Mouse (Mus musculus) CH12F3 (cell line): ENCODE measurements around the gene Alkbh7.

Experiments used
- in situ Hi-C: fragments of 300-500 bp; cut with MboI; formaldehyde crosslinking; loops from 2 replicates; pipeline ENCODE4 v1.14.3; 2020; ENCODE audit warnings: low sequenced_read_pairs

The Alkbh7 gene

DNA sequence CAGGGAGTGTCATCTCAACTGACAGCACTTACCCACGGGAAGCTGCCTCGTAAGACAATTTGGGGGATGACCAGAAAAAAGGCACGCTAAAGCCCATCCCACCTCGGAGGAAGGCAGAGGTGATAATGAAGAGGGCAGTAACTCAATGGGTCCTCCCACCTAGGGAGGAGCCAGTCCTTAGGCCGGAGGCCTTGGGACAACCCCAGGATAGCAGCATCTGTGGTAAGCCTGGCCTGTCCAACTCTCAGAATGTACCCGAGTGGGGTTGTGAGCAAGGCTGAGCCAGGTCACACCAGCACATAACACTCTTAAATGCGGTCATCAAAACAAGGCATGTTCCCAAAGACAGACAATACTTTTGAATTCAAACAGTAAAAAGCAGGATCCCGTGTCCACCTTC, 32.6 kb downstream of the Alkbh7 start:
- in situ Hi-C loops = no loop called here

DNA sequence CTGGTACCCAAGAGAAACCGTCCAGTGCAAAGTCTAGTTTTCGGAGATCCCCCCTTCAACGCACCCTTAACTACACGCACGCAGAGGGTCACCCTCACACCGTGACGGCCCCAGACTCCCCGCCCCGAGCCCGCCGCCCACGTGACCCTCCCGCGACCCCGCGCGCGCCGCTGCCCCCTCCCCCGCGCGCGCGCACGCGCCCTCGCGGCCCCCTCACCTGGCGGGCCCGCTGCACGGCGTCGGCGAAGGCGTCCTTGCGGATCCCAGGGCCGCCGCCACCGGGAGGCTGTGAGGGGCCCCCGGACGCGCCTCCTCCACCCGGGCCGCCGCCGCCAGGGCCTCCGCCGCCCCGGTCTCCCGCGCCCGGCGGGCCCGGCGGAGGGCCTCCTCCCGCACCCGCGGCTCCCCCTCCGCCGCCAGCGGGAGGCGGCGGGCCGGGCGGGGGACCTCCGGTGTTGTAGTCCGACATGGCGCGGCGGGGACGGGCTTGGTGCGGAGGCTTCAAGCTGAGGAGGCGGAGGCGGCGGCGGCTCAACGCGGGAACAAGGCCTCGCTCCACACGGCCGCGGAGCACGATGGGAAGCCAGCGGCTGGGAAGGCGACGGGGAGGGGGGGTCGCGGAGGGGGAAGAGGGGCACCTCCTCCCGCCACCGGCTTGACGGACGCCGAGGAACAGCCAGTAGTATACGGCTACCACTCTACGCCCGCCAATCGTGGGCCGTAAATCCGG, 34.0 kb downstream of the Alkbh7 start, which contains the start of gene Khsrp:
Gene Khsrp (minus strand): TSS at position 592 of the 730 bp plus-strand sequence.
- in situ Hi-C loops = no loop called here

DNA sequence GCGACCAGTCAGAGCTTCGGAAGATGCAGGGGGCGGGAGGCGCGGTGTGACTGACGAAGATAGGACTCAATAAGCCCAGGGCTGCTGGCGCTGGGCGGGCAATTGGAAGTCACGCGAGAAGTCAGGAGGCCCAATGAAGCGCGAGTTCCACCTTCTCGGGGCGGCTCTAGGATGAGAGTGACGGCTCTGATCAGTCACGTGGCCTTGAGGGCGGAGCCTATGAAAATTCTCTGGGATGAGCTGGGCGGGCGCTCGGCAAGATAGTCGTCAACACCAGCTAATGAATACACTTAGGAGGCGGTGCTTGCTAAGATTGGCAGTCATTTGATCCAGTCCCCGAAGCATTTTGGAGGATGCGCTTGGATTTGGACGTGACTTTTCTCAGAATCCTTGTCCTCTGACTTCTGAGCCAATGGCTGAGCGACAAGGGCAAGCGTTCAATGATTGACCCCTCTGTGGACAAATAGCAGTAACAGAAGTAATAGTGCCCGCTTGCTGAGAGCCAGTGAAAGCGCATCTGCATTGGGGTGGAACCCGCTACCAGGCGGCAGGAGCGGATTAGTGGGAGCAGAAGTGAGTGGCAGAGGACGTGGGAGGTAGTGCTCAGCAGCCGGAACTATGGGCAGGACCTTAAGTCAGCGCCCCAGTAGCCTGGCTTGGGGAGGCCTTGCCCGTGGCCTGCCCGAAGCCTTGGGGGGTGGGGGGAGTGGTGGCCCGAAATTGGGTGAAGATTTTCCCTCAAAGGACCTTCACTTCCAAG, 34.7 kb downstream of the Alkbh7 start:
- in situ Hi-C loops = no loop called here

DNA sequence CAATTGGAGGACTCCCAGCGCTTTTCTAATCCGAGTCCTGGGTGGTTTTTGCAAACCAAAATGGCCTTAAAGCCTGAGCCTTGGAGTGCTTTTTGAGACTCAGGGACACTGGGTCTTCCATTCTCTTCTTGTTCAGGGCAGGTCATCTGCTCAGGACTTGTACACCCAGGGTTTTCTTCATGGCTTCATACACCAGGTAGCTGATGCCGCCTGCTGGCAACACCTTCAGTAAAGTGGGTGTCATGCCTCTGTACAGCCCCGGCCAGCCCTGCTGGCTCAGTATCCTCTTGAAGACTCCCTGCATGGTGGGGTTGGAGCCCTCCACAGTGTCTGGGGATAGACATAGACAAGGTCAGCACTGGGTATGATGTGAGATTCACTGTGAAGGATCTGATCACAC, 35.7 kb downstream of the Alkbh7 start:
- in situ Hi-C loops = no loop called here

DNA sequence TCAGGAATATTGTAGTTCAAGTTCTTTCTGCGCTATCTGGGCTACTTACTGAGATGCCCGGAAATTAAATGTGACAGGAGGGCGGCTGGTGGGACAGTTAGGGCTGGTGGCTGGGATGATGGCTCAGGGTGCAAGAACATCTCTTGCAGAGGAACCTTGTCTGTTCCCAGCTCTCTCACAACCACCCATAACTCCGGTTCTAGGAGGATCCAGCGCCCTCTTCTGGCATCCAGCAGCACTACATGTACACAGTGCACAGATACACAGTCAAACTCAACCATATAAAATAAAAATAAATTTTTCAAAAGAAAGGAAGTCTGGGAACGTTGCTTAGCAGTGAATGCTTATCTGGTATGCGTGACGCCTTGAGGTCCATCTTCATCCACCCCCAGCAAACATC, 41.8 kb downstream of the Alkbh7 start:
- in situ Hi-C loops = no loop called here

DNA sequence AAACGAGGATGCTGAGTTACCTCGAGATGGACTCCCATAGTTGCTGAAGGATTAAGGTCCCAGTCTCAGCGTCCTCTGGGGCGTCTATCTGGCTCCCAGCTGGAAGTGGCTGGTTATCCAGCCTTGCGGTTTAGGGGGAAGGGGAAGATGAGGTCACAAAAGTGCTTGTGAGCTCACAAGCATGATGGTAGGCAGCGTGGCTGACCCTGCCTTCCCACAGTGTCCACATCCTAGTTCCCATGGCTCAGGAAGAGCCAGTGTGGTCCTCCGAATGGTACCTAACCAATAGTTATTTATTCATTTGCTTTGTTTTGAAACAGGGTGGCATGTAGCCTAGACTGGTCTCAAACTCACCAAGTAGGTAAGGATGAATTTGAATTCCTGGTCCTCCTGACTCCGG, 44.4 kb downstream of the Alkbh7 start, which contains the start of gene Slc25a41:
Gene Slc25a41 (minus strand): TSS at position 101 of the 400 bp plus-strand sequence.
- in situ Hi-C loops = no loop called here

DNA sequence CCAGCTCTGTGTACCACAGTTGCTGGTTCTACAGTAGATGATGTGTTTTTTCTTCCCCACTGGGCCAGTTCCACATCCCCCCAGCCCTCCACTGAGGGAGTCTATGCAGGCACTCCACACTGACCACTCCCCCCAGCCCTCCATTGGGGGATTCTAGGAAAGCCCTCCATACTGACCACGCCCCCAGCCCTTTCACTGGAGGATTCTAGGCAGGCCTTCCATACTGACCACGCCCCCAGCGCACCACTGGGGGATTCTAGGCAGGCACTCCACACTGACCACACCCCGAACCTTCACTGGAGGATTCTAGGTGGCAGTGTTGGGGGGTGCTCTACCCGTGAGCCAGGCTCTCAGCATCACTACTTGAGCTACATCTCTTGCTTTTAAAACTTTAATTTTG, 50.3 kb downstream of the Alkbh7 start:
- in situ Hi-C loops = no loop called here

DNA sequence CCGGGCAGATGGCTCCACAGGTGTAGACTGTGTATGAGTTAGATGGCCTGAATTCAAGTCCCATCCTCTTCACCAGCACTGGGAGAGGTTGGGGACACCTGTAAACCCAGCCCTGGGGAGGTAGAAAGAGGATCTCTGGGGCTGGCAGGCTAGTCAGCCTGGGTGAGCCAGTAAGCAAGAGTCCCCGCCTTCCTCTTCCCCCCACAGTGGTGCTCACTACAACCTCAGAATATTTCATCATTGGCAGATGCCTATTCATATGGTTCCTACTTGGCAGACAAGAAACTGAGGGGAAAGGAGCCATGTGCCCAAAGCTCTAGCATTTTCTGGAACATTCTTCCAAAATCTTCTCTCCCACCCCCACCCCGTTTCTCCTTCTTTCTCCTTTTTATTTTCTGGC, 51.7 kb downstream of the Alkbh7 start:
- in situ Hi-C loops = no loop called here
